Mouse (Mus musculus): ENCODE data around the gene Fras1.

Gene Fras1

GRCm38 (mm10) chr5:96373567-96373985, at the start of gene Fras1:
Gene Fras1 (plus strand): TSS chr5:96373955.
- peak; percentile 14 for DNase-seq (ENCODE audit: low spot score)

- DNase-seq (ENCODE audit: low spot score), result no peak
Measured at GRCm38 (mm10) chr5:96331048-96331737, 42.6 kb upstream of the Fras1 start.

- no peak for DNase-seq (ENCODE audit: low spot score)
Measured at GRCm38 (mm10) chr5:96331738-96332070, 42.1 kb upstream of the Fras1 start.

- DNase-seq (ENCODE audit: low spot score), result no peak
Measured at GRCm38 (mm10) chr5:96333963-96334362, 39.8 kb upstream of the Fras1 start.

GRCm38 (mm10) chr5:96340564-96340963, 33.2 kb upstream of the Fras1 start:
- DNase-seq (ENCODE audit: low spot score), result no peak

GRCm38 (mm10) chr5:96344983-96345382, 28.8 kb upstream of the Fras1 start:
- DNase-seq (ENCODE audit: low spot score), result no peak

- no peak for DNase-seq (ENCODE audit: low spot score)
Measured at GRCm38 (mm10) chr5:96351963-96352362, 21.8 kb upstream of the Fras1 start.

GRCm38 (mm10) chr5:96363950-96364349, 9.8 kb upstream of the Fras1 start:
- no peak for DNase-seq (ENCODE audit: low spot score)

GRCm38 (mm10) chr5:96365590-96365989, 8.2 kb upstream of the Fras1 start:
- no peak for DNase-seq (ENCODE audit: low spot score)

- no peak for DNase-seq (ENCODE audit: low spot score)
Measured at GRCm38 (mm10) chr5:96367260-96367659, 6.5 kb upstream of the Fras1 start.

GRCm38 (mm10) chr5:96373106-96373505, 649 bp upstream of the Fras1 start:
- DNase-seq (ENCODE audit: low spot score), result no peak

GRCm38 (mm10) chr5:96373986-96374901, 489 bp downstream of the Fras1 start:
- DNase-seq (ENCODE audit: low spot score), result peak; percentile 57

GRCm38 (mm10) chr5:96375391-96375831, 1.7 kb downstream of the Fras1 start:
- no peak for DNase-seq (ENCODE audit: low spot score)

- DNase-seq (ENCODE audit: low spot score), result no peak
Measured at GRCm38 (mm10) chr5:96376216-96376615, 2.5 kb downstream of the Fras1 start.

- no peak for DNase-seq (ENCODE audit: low spot score)
Measured at GRCm38 (mm10) chr5:96386138-96386933, 12.6 kb downstream of the Fras1 start.

- DNase-seq (ENCODE audit: low spot score), result no peak
Measured at GRCm38 (mm10) chr5:96388306-96388705, 14.6 kb downstream of the Fras1 start.

- DNase-seq (ENCODE audit: low spot score), result no peak
Measured at GRCm38 (mm10) chr5:96389963-96390623, 16.3 kb downstream of the Fras1 start.

- DNase-seq (ENCODE audit: low spot score), result no peak
Measured at GRCm38 (mm10) chr5:96391086-96391485, 17.3 kb downstream of the Fras1 start.

GRCm38 (mm10) chr5:96394947-96395346, 21.2 kb downstream of the Fras1 start:
- DNase-seq (ENCODE audit: low spot score), result no peak

- no peak for DNase-seq (ENCODE audit: low spot score)
Measured at GRCm38 (mm10) chr5:96395786-96396650, 22.3 kb downstream of the Fras1 start.

- DNase-seq (ENCODE audit: low spot score), result no peak
Measured at GRCm38 (mm10) chr5:96402555-96402954, 28.8 kb downstream of the Fras1 start.
